Mouse (Mus musculus): Measurements from ENCODE around the gene Mid2. TPM values are rescaled to one million over a fixed set of nuclear protein-coding genes. Genes with fewer than 3 reads are reported as not detected.

Mid2 gene
- total RNA-seq, 1 experiment from 2014 or later: 20.7 TPM

Other genes starting within 250 kb of the Mid2 start
- gene Prps1, start 208.0 kb upstream of the Mid2 start, total RNA-seq (2021): 18.7 and 19.7 TPM in 2 replicates
- 126 and 203 TPM in 2 replicates for gene Tsc22d3, start 63.9 kb upstream of the Mid2 start, total RNA-seq (2021)
- not detected in 2 replicates for gene Tex13b, start 148.8 kb downstream of the Mid2 start, total RNA-seq (2021)
- not detected in 2 replicates for gene Vsig1, start 243.0 kb downstream of the Mid2 start, total RNA-seq (2021)